Mouse (Mus musculus) heart, embryonic 12.5 days (tissue): ENCODE results near the gene Donson. TPM values are rescaled to one million over a fixed set of nuclear protein-coding genes. Genes with fewer than 3 reads are reported as not detected.

Experiments
- ATAC-seq: fragments of 200-750 bp; cut with Nextera tagmentation; 2 replicates; pipeline ENCODE4 v1.8.0; 2017; ENCODE audit warnings: moderate TSS enrichment, moderate library complexity; ENCODE audit not compliant: insufficient number of reproducible peaks, low FRiP score
- H3K27ac ChIP-seq: fragments of 300-500 bp; sonication (generic); 2 replicates; pipeline ENCODE4 v1.5.1; 2016; ENCODE audit warnings: mild to moderate bottlenecking, moderate library complexity; ENCODE audit not compliant: poor library complexity, severe bottlenecking
- H3K27me3 ChIP-seq: fragments of 300-500 bp; sonication (generic); replicated peaks from 2 replicates; pipeline ENCODE4 v1.6.1; 2016; ENCODE audit warnings: mild to moderate bottlenecking, moderate library complexity
- H3K36me3 ChIP-seq: fragments of 300-500 bp; sonication (generic); 2 replicates; pipeline ENCODE4 v1.6.1; 2016; ENCODE audit warnings: mild to moderate bottlenecking, moderate library complexity
- H3K4me1 ChIP-seq: fragments of 300-500 bp; sonication (generic); replicated peaks from 2 replicates; pipeline ENCODE4 v1.6.1; 2016; ENCODE audit warnings: mild to moderate bottlenecking
- H3K4me2 ChIP-seq: fragments of 300-500 bp; sonication (generic); 2 replicates; pipeline ENCODE4 v1.6.1; 2016; ENCODE audit warnings: mild to moderate bottlenecking, moderate library complexity
- H3K4me3 ChIP-seq: fragments of 300-500 bp; sonication (generic); 2 replicates; pipeline ENCODE4 v1.5.1; 2016; ENCODE audit warnings: mild to moderate bottlenecking
- H3K9ac ChIP-seq: fragments of 300-500 bp; sonication (generic); 2 replicates; pipeline ENCODE4 v1.6.1; 2016; ENCODE audit warnings: mild to moderate bottlenecking, moderate library complexity
- H3K9me3 ChIP-seq: fragments of 300-500 bp; sonication (generic); replicated peaks from 2 replicates; pipeline ENCODE4 v1.6.1; 2016; ENCODE audit warnings: mild to moderate bottlenecking, moderate library complexity
- WGBS: fragments of 180-500 bp; shearing (Covaris S2); methylation state at CpG from one replicate; pipeline ENCODE4 v1.1.7; 2016; 5-methylcytosine and 5-hydroxymethylcytosine counted together
- polyA plus RNA-seq: library from polyadenylated mRNA; unstranded; fragments of >200 nt; fragmentation: Nextera tagmentation; extraction: Ambion mirVana; gene quantifications from 2 replicates; pipeline ENCODE4 v1.2.1, GENCODE M21; 2016

Donson gene
- polyA plus RNA-seq, 1 experiment from 2014 or later, result 22.5 TPM

DNA sequence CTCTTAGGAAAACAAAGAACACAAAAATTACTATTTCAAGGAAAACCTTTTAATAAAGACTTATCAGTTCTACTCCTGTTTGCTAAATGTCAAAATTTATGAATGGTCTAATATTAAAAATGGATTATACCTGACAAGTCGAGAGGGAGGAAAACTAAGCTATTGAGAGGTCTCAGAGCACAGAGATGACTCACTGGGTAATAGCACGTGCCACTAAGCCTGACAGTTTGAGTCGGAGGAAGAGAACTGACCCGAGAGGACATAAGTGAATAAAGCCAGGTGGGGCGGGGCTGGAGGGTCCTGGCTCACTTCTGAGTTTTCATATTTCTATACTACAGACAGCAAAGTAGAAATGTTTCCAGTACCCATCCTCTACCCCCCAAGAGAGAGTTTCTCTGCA is 2.2 kb downstream of the Donson start:
- H3K27me3 ChIP-seq, result no peaks in the 10 kb centered on the region
- H3K4me2 ChIP-seq, result no peak overlapping the region
- no peak for ATAC-seq

DNA sequence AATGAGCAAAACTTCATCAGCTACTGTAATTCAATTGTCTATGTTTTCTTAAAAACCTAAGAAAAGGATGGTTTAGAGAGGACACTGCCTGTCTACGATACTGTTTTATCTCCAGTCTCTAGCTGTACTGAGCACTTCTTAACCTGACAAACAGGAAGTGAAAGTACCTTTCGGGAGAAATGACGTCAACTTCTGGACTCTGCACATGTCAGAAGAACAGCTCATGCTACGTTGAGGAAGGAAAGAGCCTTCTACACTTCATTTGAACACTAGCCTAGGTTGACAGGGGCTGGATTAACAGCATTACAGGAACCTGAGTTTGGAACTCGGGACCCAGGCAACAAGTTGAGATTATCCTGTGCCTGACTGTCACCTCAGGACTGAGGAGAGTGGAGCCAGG is 3.0 kb downstream of the Donson start:
- Histone ChIP-seq H3K4me2 (no peak overlapping the region), H3K9ac (no peak overlapping the region), H3K27me3 (no peaks in the 10 kb centered on the region), H3K27ac (no peak overlapping the region), H3K9me3 (no peaks in the 10 kb centered on the region), H3K4me1 (peaks cover 18% of the 10 kb centered on the region), H3K36me3 (peaks cover 48% of the 10 kb centered on the region), H3K4me3 (no peak overlapping the region)
- 74% methylated on average over 5 of the region's 5 CpGs for WGBS
- no peak for ATAC-seq

More for the DNA sequence above, 2.2 kb downstream of the Donson start:
- H3K9ac ChIP-seq, result no peak overlapping the region
- H3K36me3 ChIP-seq, result peaks cover 40% of the 10 kb centered on the region
- no peak overlapping the region for H3K27ac ChIP-seq
- H3K4me3 ChIP-seq, result no peak overlapping the region
- peaks cover 18% of the 10 kb centered on the region for H3K4me1 ChIP-seq
- WGBS, result 80% methylated on average over 5 of the region's 5 CpGs
- H3K9me3 ChIP-seq, result no peaks in the 10 kb centered on the region

DNA sequence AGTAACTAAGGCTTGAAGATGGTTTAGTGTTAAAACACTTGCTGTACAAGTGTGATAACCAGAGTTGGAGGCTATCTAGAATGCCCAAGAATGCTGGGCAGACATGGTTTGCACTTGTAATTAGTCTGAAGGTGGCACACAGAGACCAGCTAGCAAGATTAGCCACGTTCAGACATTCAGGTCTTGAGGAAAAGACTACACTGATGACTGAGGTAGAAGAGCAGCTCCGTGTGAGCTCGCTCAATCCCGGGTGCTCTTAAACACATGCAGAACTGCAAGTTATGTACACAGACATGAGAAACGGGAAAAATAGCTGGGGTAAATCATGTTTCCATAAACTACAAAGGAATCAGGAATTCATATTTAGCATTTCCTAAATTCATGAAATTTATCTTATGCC is 7.9 kb downstream of the Donson start:
- H3K27me3 ChIP-seq, result no peaks in the 10 kb centered on the region
- H3K4me2 ChIP-seq, result no peak overlapping the region
- H3K4me3 ChIP-seq, result no peak overlapping the region
- H3K27ac ChIP-seq, result no peak overlapping the region
- WGBS, result 81% methylated on average over 5 of the region's 5 CpGs
- no peak for ATAC-seq
- no peaks in the 10 kb centered on the region for H3K4me1 ChIP-seq
- peaks cover 80% of the 10 kb centered on the region for H3K36me3 ChIP-seq
- no peak overlapping the region for H3K9ac ChIP-seq
- no peaks in the 10 kb centered on the region for H3K9me3 ChIP-seq

DNA sequence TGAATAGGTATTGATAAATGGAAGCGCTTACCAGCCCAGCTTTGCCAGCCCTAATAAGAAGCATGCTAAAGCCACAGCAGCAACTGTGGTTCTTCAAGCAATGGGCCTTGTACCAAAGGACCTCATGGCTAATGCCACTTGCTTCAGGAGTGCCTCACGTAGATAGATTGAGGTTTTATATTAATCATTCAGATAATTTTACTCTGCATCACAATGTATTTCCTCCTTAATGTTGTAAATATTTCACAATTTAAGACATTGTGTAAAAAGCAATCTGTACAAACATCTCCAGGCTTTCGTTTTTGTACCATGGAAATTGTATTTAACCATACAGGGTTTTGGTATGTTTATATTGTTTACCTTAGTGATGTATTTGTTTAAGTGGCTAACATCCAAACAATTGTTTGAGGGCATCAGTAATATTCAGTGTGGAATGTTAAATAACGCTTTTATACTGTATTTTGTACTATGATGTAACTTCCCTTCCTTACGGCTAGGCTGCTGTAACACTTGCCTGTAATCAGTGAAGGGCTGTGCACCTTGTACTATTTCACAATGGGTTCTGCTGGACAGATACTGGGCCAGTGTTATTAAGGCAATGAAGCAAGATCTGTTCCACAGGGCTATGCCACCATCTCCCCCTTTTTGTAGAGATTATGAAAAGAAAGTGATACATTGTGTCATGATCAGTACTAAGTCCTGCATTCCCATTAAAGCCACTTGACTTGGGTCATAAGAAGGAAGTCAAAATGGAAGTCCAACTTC is 10.2 kb downstream of the Donson start:
- H3K27ac ChIP-seq, result no peak overlapping the region
- no peaks in the 10 kb centered on the region for H3K27me3 ChIP-seq
- ATAC-seq, result no peak
- H3K9ac ChIP-seq, result no peak overlapping the region
- H3K4me2 ChIP-seq, result no peak overlapping the region
- no peaks in the 10 kb centered on the region for H3K9me3 ChIP-seq
- no peak overlapping the region for H3K4me3 ChIP-seq
- peaks cover 74% of the 10 kb centered on the region for H3K36me3 ChIP-seq
- WGBS, result 91% methylated on average over 5 of the region's 5 CpGs
- H3K4me1 ChIP-seq, result no peaks in the 10 kb centered on the region

GRCm38 (mm10) chr16:91674500-91674899 is 14.1 kb downstream of the Donson start:
- Histone ChIP-seq H3K4me1 (no peaks in the 10 kb centered on the region), H3K9ac (no peak overlapping the region), H3K9me3 (no peaks in the 10 kb centered on the region), H3K36me3 (peaks cover 77% of the 10 kb centered on the region), H3K27me3 (no peaks in the 10 kb centered on the region), H3K27ac (no peak overlapping the region), H3K4me3 (no peak overlapping the region), H3K4me2 (no peak overlapping the region)
- WGBS, result 87% methylated on average over 4 of the region's 4 CpGs
- no peak for ATAC-seq

- peaks cover 81% of the 10 kb centered on the region for H3K36me3 ChIP-seq
- no peak overlapping the region for H3K4me2 ChIP-seq
- no peak overlapping the region for H3K4me3 ChIP-seq
- H3K27ac ChIP-seq, result no peak overlapping the region
- H3K4me1 ChIP-seq, result no peaks in the 10 kb centered on the region
- 95% methylated on average over 3 of the region's 3 CpGs for WGBS
- no peak for ATAC-seq
- H3K27me3 ChIP-seq, result no peaks in the 10 kb centered on the region
- H3K9me3 ChIP-seq, result no peaks in the 10 kb centered on the region; the same call in 1 of the 2 replicates
- H3K9ac ChIP-seq, result no peak overlapping the region
These were observed 24.8 kb downstream of the Donson start for GRCm38 (mm10) chr16:91663795-91664194.

DNA sequence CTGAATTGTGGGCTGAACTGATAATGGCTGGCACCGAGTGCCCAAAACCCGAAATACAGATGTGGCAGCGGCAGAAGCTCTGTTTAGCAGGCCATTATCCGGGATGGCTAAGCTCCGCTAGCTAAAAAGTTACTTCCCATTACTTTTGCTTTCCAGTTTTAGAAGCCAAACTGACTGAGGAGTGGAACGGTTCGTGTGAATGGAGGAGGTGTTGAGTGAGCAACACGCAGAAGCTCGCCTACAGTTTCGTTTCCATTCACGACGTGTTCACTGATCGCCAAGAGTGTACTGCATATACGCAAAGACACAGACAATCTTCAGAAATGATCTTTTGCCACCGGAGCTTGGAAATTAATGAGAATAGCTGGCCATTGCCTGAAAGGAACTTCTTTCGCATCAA is 26.2 kb downstream of the Donson start:
- H3K4me1 ChIP-seq, result no peaks in the 10 kb centered on the region
- peaks cover 87% of the 10 kb centered on the region for H3K36me3 ChIP-seq
- no peak overlapping the region for H3K4me3 ChIP-seq
- no peaks in the 10 kb centered on the region; the same call in 1 of the 2 replicates for H3K9me3 ChIP-seq
- H3K9ac ChIP-seq, result no peak overlapping the region
- H3K4me2 ChIP-seq, result no peak overlapping the region
- H3K27me3 ChIP-seq, result no peaks in the 10 kb centered on the region
- H3K27ac ChIP-seq, result no peak overlapping the region
- no peak for ATAC-seq
- WGBS, result 90% methylated on average over 16 of the region's 16 CpGs

DNA sequence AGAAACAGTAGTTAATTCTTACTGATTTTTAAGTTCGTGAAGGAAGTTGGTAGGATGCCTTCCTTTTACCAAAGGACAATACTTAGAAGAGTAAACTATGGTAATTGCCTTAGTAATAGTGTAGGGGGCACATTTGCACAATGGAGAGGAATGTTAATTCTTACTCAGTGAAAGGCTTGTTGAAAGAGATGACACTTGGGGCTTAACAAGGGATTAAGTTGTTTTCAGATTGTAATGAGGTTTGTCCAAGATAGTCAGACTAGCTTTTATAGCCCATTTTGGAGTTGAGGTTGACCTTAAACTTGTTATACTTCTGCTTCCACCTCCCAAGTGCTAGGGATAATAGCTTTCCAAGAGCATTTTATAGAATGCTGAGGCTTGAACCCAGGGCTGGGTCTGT is 27.2 kb downstream of the Donson start:
- H3K36me3 ChIP-seq, result peaks cover 87% of the 10 kb centered on the region
- H3K9me3 ChIP-seq, result no peaks in the 10 kb centered on the region; the same call in 1 of the 2 replicates
- H3K27ac ChIP-seq, result no peak overlapping the region
- H3K27me3 ChIP-seq, result no peaks in the 10 kb centered on the region
- ATAC-seq, result no peak
- WGBS, result 93% methylated on average over 1 of the region's 1 CpGs
- no peak overlapping the region for H3K4me2 ChIP-seq
- no peak overlapping the region for H3K9ac ChIP-seq
- no peaks in the 10 kb centered on the region for H3K4me1 ChIP-seq
- no peak overlapping the region for H3K4me3 ChIP-seq

- Histone ChIP-seq H3K36me3 (peaks cover 87% of the 10 kb centered on the region), H3K4me1 (no peaks in the 10 kb centered on the region), H3K4me2 (no peak overlapping the region), H3K4me3 (no peak overlapping the region), H3K27me3 (no peaks in the 10 kb centered on the region), H3K9me3 (no peaks in the 10 kb centered on the region; the same call in 1 of the 2 replicates), H3K27ac (no peak overlapping the region), H3K9ac (no peak overlapping the region)
- no peak for ATAC-seq
- WGBS, result 93% methylated on average over 20 of the region's 20 CpGs
These were observed 28.8 kb downstream of the Donson start for GRCm38 (mm10) chr16:91659798-91660197.

DNA sequence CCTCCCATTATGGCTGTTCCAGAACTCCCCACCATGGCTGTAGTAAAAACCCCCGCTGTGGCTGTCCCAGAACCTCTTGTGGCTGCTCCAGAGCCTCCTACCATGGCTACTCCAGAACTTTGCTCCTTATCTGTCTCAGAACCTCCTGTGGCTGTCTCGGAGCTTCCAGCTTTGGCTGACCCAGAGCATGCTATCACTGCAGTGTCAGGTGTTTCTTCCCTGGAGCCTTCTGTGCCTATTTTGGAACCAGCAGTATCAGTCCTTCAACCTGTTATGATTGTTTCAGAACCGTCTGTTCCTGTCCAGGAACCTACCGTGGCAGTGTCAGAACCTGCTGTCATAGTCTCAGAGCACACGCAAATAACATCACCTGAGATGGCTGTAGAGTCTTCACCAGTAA is 30.1 kb downstream of the Donson start:
- Histone ChIP-seq H3K27me3 (no peaks in the 10 kb centered on the region), H3K36me3 (peaks cover 86% of the 10 kb centered on the region), H3K4me1 (no peaks in the 10 kb centered on the region), H3K4me3 (no peak overlapping the region), H3K9me3 (no peaks in the 10 kb centered on the region; the same call in 1 of the 2 replicates), H3K4me2 (no peak overlapping the region), H3K27ac (no peak overlapping the region), H3K9ac (no peak overlapping the region)
- ATAC-seq, result no peak
- WGBS, result 83% methylated on average over 5 of the region's 5 CpGs

DNA sequence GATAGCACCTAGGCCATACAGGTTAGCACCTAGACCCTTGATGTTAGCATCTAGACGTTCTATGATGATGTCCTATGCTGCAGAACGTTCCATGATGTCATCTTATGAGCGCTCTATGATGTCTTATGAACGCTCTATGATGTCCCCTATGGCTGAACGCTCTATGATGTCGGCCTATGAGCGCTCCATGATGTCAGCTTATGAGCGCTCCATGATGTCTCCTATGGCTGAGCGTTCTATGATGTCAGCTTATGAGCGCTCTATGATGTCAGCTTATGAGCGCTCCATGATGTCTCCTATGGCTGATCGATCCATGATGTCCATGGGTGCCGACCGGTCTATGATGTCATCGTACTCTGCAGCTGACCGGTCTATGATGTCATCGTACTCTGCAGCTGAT is 31.3 kb downstream of the Donson start:
- no peak overlapping the region for H3K9ac ChIP-seq
- no peak; the same call in 1 of the 2 replicates for ATAC-seq

More for the DNA sequence above, 31.3 kb downstream of the Donson start:
- peaks cover 81% of the 10 kb centered on the region for H3K36me3 ChIP-seq
- H3K4me2 ChIP-seq, result no peak overlapping the region
- 0 out of 2 replicates have a peak, but pooled peaks cover under 1% of the 10 kb centered on the region for H3K4me1 ChIP-seq
- H3K4me3 ChIP-seq, result no peak overlapping the region
- no peak overlapping the region for H3K27ac ChIP-seq
- 96% methylated on average over 17 of the region's 17 CpGs for WGBS
- H3K27me3 ChIP-seq, result no peaks in the 10 kb centered on the region
- H3K9me3 ChIP-seq, result no peaks in the 10 kb centered on the region; the same call in 1 of the 2 replicates
